Mouse (Mus musculus) embryo, embryonic 9.5 days (tissue): ENCODE measurements at regions not wholly inside any gene's neighbourhood (a gene's known extent, or its start where the extent isn't known, plus 50 kb on each side); places are given as distances from the start of the nearest gene placed in this dataset.

Experiments
- DNase-seq: peaks from one replicate; pipeline ENCODE4 v3.0.0-alpha.2; 2017; ENCODE audit errors: extremely low spot score

GRCm38 (mm10) chr11:88778326-88778725 lies 60.0 kb upstream of the Msi2 start:
- no peak for DNase-seq

GRCm38 (mm10) chr11:88774401-88774931 lies 56.2 kb upstream of the Msi2 start:
- DNase-seq, result peak; percentile 35

GRCm38 (mm10) chr11:88773961-88774360 lies 55.6 kb upstream of the Msi2 start:
- no peak for DNase-seq

- no peak for DNase-seq
Observed at GRCm38 (mm10) chr11:88770405-88770804, 52.1 kb upstream of the Msi2 start.
